Mouse (Mus musculus) bone marrow, adult 2 months (tissue): ENCODE results near the gene Chl1.

Source experiments
- CTCF ChIP-seq: fragments of 200-500 bp; IDR thresholded peaks from 2 replicates; pipeline ENCODE4 v1.5.1; 2011; ENCODE audit warnings: low read length, control low read depth; ENCODE audit not compliant: control insufficient read depth, insufficient read depth
- POLR2A ChIP-seq: fragments of 200-500 bp; IDR thresholded peaks from 2 replicates; pipeline ENCODE4 v1.6.1; 2011; ENCODE audit warnings: low read depth, mild to moderate bottlenecking, control low read depth, low read length, borderline replicate concordance; ENCODE audit not compliant: control insufficient read depth

DNA sequence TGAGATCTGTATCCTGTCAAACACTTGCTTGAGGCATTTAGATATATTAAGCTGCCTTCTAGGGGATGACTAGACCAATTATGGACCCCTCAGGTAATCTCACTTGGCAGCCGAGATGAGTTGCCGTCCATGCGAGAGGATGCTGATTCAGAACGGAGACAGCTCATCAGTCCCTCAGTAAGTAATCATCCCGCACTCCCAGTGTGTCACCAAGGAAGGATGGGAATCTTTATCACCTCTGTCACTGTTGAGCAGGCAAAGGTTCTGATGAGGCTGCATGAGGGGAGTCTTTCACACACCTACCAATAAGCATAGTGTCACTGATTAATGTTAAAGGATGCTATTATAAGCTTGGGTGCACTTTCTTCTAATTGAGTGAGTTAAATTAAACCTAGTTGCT, 270.7 kb downstream of the Chl1 start:
- no peak for TF ChIP-seq POLR2A
- TF ChIP-seq CTCF, result no peak
